Comparison of ENCODE assay signal across 23 mouse cellular contexts in genomic region chr3:27696449-27696797, GRCm38 (mm10). TPM values are rescaled to one million over a fixed set of nuclear protein-coding genes. Genes with fewer than 3 reads are reported as not detected.
A peak's percentile ranks its signal among the peaks of the same experiment; 100 is the strongest.
DNase-seq lines count a peak whose midpoint lies in the region; ATAC-seq lines count a peak whose summit lies in the region.
"Had no signal": no experiment of that assay in that cellular context is flagged by ENCODE, and none has a peak within 500 bp of the region (broad histone marks: within the 10 kb centered on the region; RNA-seq: fewer than 3 reads in every experiment).

No protein-coding gene starts in this region.

- no peaks in the 10 kb centered on the region for H3K27me3 ChIP-seq in embryonic facial prominence, embryonic 13.5 days
- H3K27me3 ChIP-seq in embryonic facial prominence, embryonic 10.5 days (replicated peaks; ENCODE audit: low read depth, poor library complexity, severe bottlenecking) = no peaks in the 10 kb centered on the region
- H3K27me3 ChIP-seq in kidney, embryonic 14.5 days (ENCODE audit: control insufficient read depth, insufficient read depth, low read length) = no peaks in the 10 kb centered on the region
- H3K27me3 ChIP-seq: forebrain, embryonic 13.5 days; heart, embryonic 15.5 days; hindbrain, embryonic 13.5 days had no signal

- ATAC-seq in embryonic facial prominence, embryonic 13.5 days (ENCODE audit: insufficient number of reproducible peaks, insufficient read depth, low FRiP score, low TSS enrichment, low read depth) = no peak
- no peak for ATAC-seq in kidney, embryonic 14.5 days (ENCODE audit: low FRiP score, low TSS enrichment)
- ATAC-seq: activated CD4-positive, CD25-positive, alpha-beta regulatory T cell, adult 4 months; forebrain, embryonic 13.5 days; forebrain, postnatal 0 days; hindbrain, postnatal 0 days had no signal

- DNase-seq in embryonic facial prominence, embryonic 10.5 days (ENCODE audit: low spot score) = no peak
- DNase-seq in kidney, postnatal 36 days = no peak
- DNase-seq in right cerebral cortex, adult 18-20 months = peak; percentile 56
- no peak for DNase-seq in right cerebral cortex, postnatal 10 days (ENCODE audit: low spot score in 2 of 2)
- peak; percentile 38 for DNase-seq in telencephalon, adult 2 months (ENCODE audit: low read depth, low spot score)
- no peak for DNase-seq in thymus, postnatal 36 days
- DNase-seq: adrenal gland, postnatal 14 days; B cell, adult 2 months; cerebellum, adult 18-20 months; cerebellum, adult 9-11 months; cerebellum, postnatal 36 days; forebrain, postnatal 0 days; gastrocnemius, postnatal 14 days; heart, postnatal 14 days had no signal

- H3K27ac ChIP-seq in embryonic facial prominence, embryonic 13.5 days = peak overlapping the region; percentile 0; the same call in 1 of the 2 replicates
- H3K27ac ChIP-seq in embryonic facial prominence, embryonic 10.5 days (replicated peaks) = no peak overlapping the region
- H3K27ac ChIP-seq in kidney, embryonic 14.5 days (ENCODE audit: low read depth, low read length) = peak overlapping the region; percentile 30; the same call in 1 of the 2 replicates
- H3K27ac ChIP-seq: forebrain, embryonic 13.5 days; heart, adult 2 months; hindbrain, embryonic 13.5 days; hindbrain, postnatal 0 days had no signal

- H3K36me3 ChIP-seq in embryonic facial prominence, embryonic 13.5 days = no peaks in the 10 kb centered on the region
- H3K36me3 ChIP-seq in embryonic facial prominence, embryonic 10.5 days (replicated peaks) = no peaks in the 10 kb centered on the region; the same call in 1 of the 2 replicates
- H3K36me3 ChIP-seq in kidney, embryonic 14.5 days (ENCODE audit: control insufficient read depth, insufficient read depth, low read length) = no peaks in the 10 kb centered on the region
- H3K36me3 ChIP-seq: heart, embryonic 15.5 days; hindbrain, embryonic 13.5 days had no signal

- H3K9me3 ChIP-seq in embryonic facial prominence, embryonic 13.5 days = no peaks in the 10 kb centered on the region
- H3K9me3 ChIP-seq in embryonic facial prominence, embryonic 10.5 days = no peaks in the 10 kb centered on the region
- H3K9me3 ChIP-seq in kidney, embryonic 14.5 days (ENCODE audit: control insufficient read depth, low read length) = no peaks in the 10 kb centered on the region
- H3K9me3 ChIP-seq: forebrain, embryonic 13.5 days; heart, embryonic 15.5 days; hindbrain, embryonic 13.5 days had no signal

- H3K9ac ChIP-seq in embryonic facial prominence, embryonic 13.5 days = no peak overlapping the region
- no peak overlapping the region for H3K9ac ChIP-seq in kidney, embryonic 14.5 days (ENCODE audit: low read depth, low read length)
- H3K9ac ChIP-seq: forebrain, embryonic 13.5 days; forebrain, postnatal 0 days; heart, embryonic 15.5 days; hindbrain, embryonic 13.5 days had no signal

- H3K4me1 ChIP-seq in embryonic facial prominence, embryonic 13.5 days = peaks cover 36% of the 10 kb centered on the region
- peaks cover 32% of the 10 kb centered on the region for H3K4me1 ChIP-seq in embryonic facial prominence, embryonic 10.5 days
- peaks cover 24% of the 10 kb centered on the region for H3K4me1 ChIP-seq in kidney, embryonic 14.5 days (ENCODE audit: control insufficient read depth, insufficient read depth, low read length)
- H3K4me1 ChIP-seq: forebrain, embryonic 13.5 days had no signal

- H3K4me2 ChIP-seq in embryonic facial prominence, embryonic 13.5 days = no peak overlapping the region
- peak overlapping the region; percentile 22; the same call in 1 of the 2 replicates for H3K4me2 ChIP-seq in kidney, embryonic 14.5 days (replicated peaks; ENCODE audit: low read depth, low read length)
- H3K4me2 ChIP-seq: forebrain, embryonic 13.5 days; heart, embryonic 11.5 days; heart, embryonic 15.5 days; hindbrain, embryonic 13.5 days had no signal

- WGBS in embryonic facial prominence, embryonic 13.5 days = 67% methylated on average over 5 of the region's 5 CpGs
- WGBS in embryonic facial prominence, embryonic 10.5 days = 85% methylated on average over 5 of the region's 5 CpGs
- 73% methylated on average over 5 of the region's 5 CpGs for WGBS in kidney, embryonic 14.5 days

- H3K4me3 ChIP-seq in embryonic facial prominence, embryonic 13.5 days = no peak overlapping the region
- no peak overlapping the region for H3K4me3 ChIP-seq in embryonic facial prominence, embryonic 10.5 days
- H3K4me3 ChIP-seq in kidney, embryonic 14.5 days (ENCODE audit: low read length) = no peak overlapping the region
- H3K4me3 ChIP-seq: forebrain, embryonic 13.5 days; heart, adult 2 months; heart, embryonic 15.5 days; hindbrain, embryonic 13.5 days had no signal

RNA-seq across cellular contexts. Expression of gene Fndc3b, which starts 14.7 kb away (rescaled TPM):
- 26.6 and 29.0 TPM in 2 replicates for polyA plus RNA-seq in embryonic facial prominence, embryonic 13.5 days (2015; fragmentation: Nextera tagmentation; extraction: Ambion mirVana)
- polyA plus RNA-seq in embryonic facial prominence, embryonic 10.5 days (2016; fragmentation: Nextera tagmentation; extraction: Ambion mirVana) = 10.0 and 11.1 TPM in 2 replicates
- polyA plus RNA-seq in kidney, embryonic 14.5 days (2014; fragmentation: Nextera tagmentation; extraction: Ambion mirVana) = 18.5 and 28.7 TPM in 2 replicates

Comparison
In these comparisons a context has a peak if more than half of its experiments do, and no peak if none do; other contexts are left out.
1. DNase-seq: peak in right cerebral cortex, adult 18-20 months (single experiment) and telencephalon, adult 2 months (single experiment); none in embryonic facial prominence, embryonic 10.5 days (single experiment), kidney, postnatal 36 days (0 of 2), right cerebral cortex, postnatal 10 days (0 of 2) and thymus, postnatal 36 days (0 of 2).